Mouse (Mus musculus): ENCODE results near the gene Igsf11. TPM values are rescaled to one million over a fixed set of nuclear protein-coding genes. Genes with fewer than 3 reads are reported as not detected.

Gene Igsf11
- polyA plus RNA-seq, 1 experiment = 0.47 TPM

DNA sequence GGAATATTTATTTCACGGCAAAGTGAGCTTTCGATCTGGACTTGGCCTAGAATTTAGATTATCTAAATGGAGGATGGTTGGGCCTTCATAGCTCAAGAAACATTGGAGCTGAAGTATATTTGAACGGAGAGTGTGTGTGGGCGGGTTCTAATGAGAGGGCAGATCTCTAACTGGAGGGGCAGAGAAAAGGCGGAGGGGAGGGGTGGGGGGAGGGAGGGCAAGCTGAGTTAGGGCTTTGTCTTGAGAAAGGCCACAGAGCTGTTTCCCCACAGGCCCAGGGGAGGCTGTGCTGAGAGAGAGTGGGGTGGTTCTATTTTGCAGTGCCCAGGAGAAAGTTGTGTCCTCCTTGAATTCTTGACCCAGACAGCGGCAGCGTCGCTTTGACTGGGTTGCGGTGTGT, 11.7 kb downstream of the Igsf11 start:
- Histone ChIP-seq H3K27me3 (ENCODE audit: control insufficient read depth, insufficient read depth, insufficient read length) (no peaks in the 10 kb centered on the region), H3K4me3 (no peak overlapping the region), H3ac (ENCODE audit: control insufficient read depth, insufficient read length) (no peak overlapping the region), H3K36me3 (ENCODE audit: control insufficient read depth, insufficient read depth) (no peaks in the 10 kb centered on the region), H3K4me2 (ENCODE audit: low read depth) (no peak overlapping the region), H3K79me2 (ENCODE audit: control insufficient read depth, insufficient read depth) (no peaks in the 10 kb centered on the region)
- TF ChIP-seq POLR2AphosphoS2 (IDR thresholded peaks at IDR 0.05; ENCODE audit: insufficient read length, low read depth) = no peak
- TF ChIP-seq CEBPB (IDR thresholded peaks at IDR 0.05; ENCODE audit: insufficient read depth, poor library complexity, severe bottlenecking) = no peak
- no peak for TF ChIP-seq E2F4 (IDR thresholded peaks at IDR 0.05; ENCODE audit: insufficient read depth)
- no peak for TF ChIP-seq TCF12 (IDR thresholded peaks at IDR 0.05; ENCODE audit: insufficient read depth, poor library complexity, severe bottlenecking)
- no peak for TF ChIP-seq MYOG (IDR thresholded peaks at IDR 0.05; ENCODE audit: control insufficient read depth in 1 of 3, insufficient read depth in 1 of 3, insufficient read length in 2 of 3, low read depth in 2 of 3)
- TF ChIP-seq MAX (IDR thresholded peaks at IDR 0.05; ENCODE audit: low read depth) = no peak
- no peak for TF ChIP-seq SRF (IDR thresholded peaks at IDR 0.05; ENCODE audit: control insufficient read depth, insufficient read length, low read depth)
- TF ChIP-seq TCF3 (IDR thresholded peaks at IDR 0.05; ENCODE audit: insufficient read length, low read depth) = no peak

DNA sequence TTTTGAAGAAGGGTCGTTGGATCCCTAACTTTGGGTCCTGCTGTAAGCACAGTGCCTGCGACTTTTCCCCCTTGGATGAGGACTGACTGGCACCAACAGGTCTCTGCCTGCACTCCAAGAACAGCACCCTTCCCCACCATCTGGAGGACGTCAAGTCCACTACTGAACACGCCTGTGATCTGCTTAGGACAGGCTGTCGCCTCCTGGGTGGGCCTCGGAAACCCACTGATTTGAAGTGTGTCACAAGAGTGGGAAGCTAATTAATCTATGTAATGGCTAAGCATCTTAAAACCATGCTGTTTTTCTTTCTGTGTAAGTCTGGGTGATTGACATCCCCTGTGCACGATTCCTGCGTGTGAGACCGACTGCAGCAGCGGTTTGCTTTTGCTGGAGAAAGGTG, 13.4 kb downstream of the Igsf11 start:
- Histone ChIP-seq H3K4me2 (ENCODE audit: low read depth) (no peak overlapping the region), H3K36me3 (ENCODE audit: control insufficient read depth, insufficient read depth) (no peaks in the 10 kb centered on the region), H3K27me3 (ENCODE audit: control insufficient read depth, insufficient read depth, insufficient read length) (no peaks in the 10 kb centered on the region), H3K79me2 (ENCODE audit: control insufficient read depth, insufficient read depth) (no peaks in the 10 kb centered on the region), H3ac (ENCODE audit: control insufficient read depth, insufficient read length) (no peak overlapping the region), H3K4me3 (no peak overlapping the region)
- no peak for TF ChIP-seq SRF (IDR thresholded peaks at IDR 0.05; ENCODE audit: control insufficient read depth, insufficient read length, low read depth)
- no peak for TF ChIP-seq CEBPB (IDR thresholded peaks at IDR 0.05; ENCODE audit: insufficient read depth, poor library complexity, severe bottlenecking)
- TF ChIP-seq POLR2AphosphoS2 (IDR thresholded peaks at IDR 0.05; ENCODE audit: insufficient read length, low read depth) = no peak
- TF ChIP-seq POLR2A (IDR thresholded peaks at IDR 0.05; ENCODE audit: insufficient read length, low read depth) = no peak
- TF ChIP-seq MYOG (IDR thresholded peaks at IDR 0.05; ENCODE audit: control insufficient read depth in 1 of 3, insufficient read depth in 1 of 3, insufficient read length in 2 of 3, low read depth in 2 of 3) = no peak
- no peak for TF ChIP-seq MAX (IDR thresholded peaks at IDR 0.05; ENCODE audit: low read depth)
- no peak for TF ChIP-seq USF1 (IDR thresholded peaks at IDR 0.05; ENCODE audit: low read depth)
- TF ChIP-seq MYOD1 (IDR thresholded peaks at IDR 0.05; ENCODE audit: control insufficient read depth in 1 of 3, insufficient read length in 2 of 3, low read depth in 2 of 3) = no peak
- no peak for TF ChIP-seq E2F4 (IDR thresholded peaks at IDR 0.05; ENCODE audit: insufficient read depth)
- no peak for TF ChIP-seq REST (IDR thresholded peaks at IDR 0.05; ENCODE audit: insufficient read depth, insufficient read length)
- no peak for TF ChIP-seq TCF3 (IDR thresholded peaks at IDR 0.05; ENCODE audit: insufficient read length, low read depth)
- no peak for TF ChIP-seq TCF12 (IDR thresholded peaks at IDR 0.05; ENCODE audit: insufficient read depth, poor library complexity, severe bottlenecking)

DNA sequence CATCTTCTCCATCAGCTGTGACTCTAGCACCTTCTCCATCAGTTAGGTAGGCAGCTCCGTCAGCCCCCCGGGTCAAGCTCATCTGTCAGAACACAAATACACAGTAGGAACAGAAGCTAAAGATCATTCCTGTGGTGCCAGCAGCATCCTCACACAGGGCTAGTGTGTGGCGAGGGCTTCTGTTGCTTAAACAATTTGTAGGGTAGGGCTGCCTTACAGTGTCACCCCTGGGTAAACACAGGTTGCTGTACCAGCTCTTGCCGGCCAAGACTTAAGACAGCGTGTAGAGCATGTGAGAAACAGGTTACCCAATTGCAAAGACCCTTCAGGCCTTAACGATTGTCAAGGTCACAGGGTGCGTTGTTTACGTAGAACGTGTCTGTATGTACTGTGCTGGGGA, 15.8 kb downstream of the Igsf11 start:
- TF ChIP-seq SRF (IDR thresholded peaks at IDR 0.05; ENCODE audit: control insufficient read depth, insufficient read length, low read depth) (no peak), CEBPB (IDR thresholded peaks at IDR 0.05; ENCODE audit: insufficient read depth, poor library complexity, severe bottlenecking) (no peak), POLR2AphosphoS2 (IDR thresholded peaks at IDR 0.05; ENCODE audit: insufficient read length, low read depth) (no peak), POLR2A (IDR thresholded peaks at IDR 0.05; ENCODE audit: insufficient read length, low read depth) (no peak), REST (IDR thresholded peaks at IDR 0.05; ENCODE audit: insufficient read depth, insufficient read length) (no peak), TCF12 (IDR thresholded peaks at IDR 0.05; ENCODE audit: insufficient read depth, poor library complexity, severe bottlenecking) (no peak), TCF3 (IDR thresholded peaks at IDR 0.05; ENCODE audit: insufficient read length, low read depth) (no peak), USF1 (IDR thresholded peaks at IDR 0.05; ENCODE audit: low read depth) (no peak), MYOD1 (IDR thresholded peaks at IDR 0.05; ENCODE audit: control insufficient read depth in 1 of 3, insufficient read length in 2 of 3, low read depth in 2 of 3) (no peak), E2F4 (IDR thresholded peaks at IDR 0.05; ENCODE audit: insufficient read depth) (no peak), MAX (IDR thresholded peaks at IDR 0.05; ENCODE audit: low read depth) (no peak), MYOG (IDR thresholded peaks at IDR 0.05; ENCODE audit: control insufficient read depth in 1 of 3, insufficient read depth in 1 of 3, insufficient read length in 2 of 3, low read depth in 2 of 3) (no peak)
- Histone ChIP-seq H3K79me2 (ENCODE audit: control insufficient read depth, insufficient read depth) (no peaks in the 10 kb centered on the region), H3K36me3 (ENCODE audit: control insufficient read depth, insufficient read depth) (no peaks in the 10 kb centered on the region), H3K4me2 (ENCODE audit: low read depth) (no peak overlapping the region), H3K4me3 (no peak overlapping the region), H3ac (ENCODE audit: control insufficient read depth, insufficient read length) (no peak overlapping the region), H3K27me3 (ENCODE audit: control insufficient read depth, insufficient read depth, insufficient read length) (no peaks in the 10 kb centered on the region)

DNA sequence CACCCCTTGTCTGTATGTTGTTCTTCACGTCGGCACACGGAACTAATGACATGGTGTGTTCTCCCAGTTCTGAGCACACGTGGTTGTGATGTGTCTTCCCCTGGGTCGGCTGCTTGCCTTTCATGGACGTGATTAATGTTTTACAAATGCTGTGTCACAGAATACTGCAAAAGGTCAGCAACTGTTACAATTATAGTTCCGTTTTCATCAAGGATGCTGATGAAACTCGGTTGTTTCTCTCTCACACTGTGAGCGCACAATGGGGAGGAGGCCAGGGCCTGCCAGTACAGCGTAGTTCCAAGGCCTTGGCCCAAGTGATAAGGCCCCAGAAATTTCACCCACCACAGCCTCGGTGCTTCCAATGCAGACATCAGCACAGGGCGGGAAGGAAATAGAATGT, 17.0 kb downstream of the Igsf11 start:
- no peaks in the 10 kb centered on the region for H3K79me2 ChIP-seq (ENCODE audit: control insufficient read depth, insufficient read depth)
- H3ac ChIP-seq (ENCODE audit: control insufficient read depth, insufficient read length) = no peak overlapping the region
- H3K27me3 ChIP-seq (ENCODE audit: control insufficient read depth, insufficient read depth, insufficient read length) = no peaks in the 10 kb centered on the region
- no peak overlapping the region for H3K4me3 ChIP-seq
- TF ChIP-seq POLR2A (IDR thresholded peaks at IDR 0.05; ENCODE audit: insufficient read length, low read depth) = no peak
- TF ChIP-seq MYOD1 (IDR thresholded peaks at IDR 0.05; ENCODE audit: control insufficient read depth in 1 of 3, insufficient read length in 2 of 3, low read depth in 2 of 3) = no peak
- TF ChIP-seq MAX (IDR thresholded peaks at IDR 0.05; ENCODE audit: low read depth) = no peak
- no peaks in the 10 kb centered on the region for H3K36me3 ChIP-seq (ENCODE audit: control insufficient read depth, insufficient read depth)
- H3K4me2 ChIP-seq (ENCODE audit: low read depth) = peak overlapping the region; percentile 7

DNA sequence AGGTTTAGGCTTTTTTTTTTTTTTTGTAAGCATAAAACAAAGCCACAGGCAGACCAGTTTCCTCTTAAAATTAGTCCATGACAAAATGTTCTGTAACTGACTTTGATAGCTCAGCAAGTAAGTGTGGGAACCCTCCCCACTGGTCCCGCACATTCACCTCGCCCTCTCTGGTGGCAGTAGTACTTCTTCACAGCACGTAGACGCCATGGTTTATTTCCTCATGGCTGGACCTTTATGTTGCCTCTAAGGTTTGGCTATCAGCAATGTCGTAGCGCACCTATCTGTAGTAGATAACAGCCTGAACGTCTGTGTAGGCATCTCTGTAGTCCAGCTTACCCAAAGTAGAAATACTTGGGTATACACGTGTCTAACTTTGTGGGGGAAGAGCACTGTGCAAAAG, 17.6 kb downstream of the Igsf11 start:
- H3K4me3 ChIP-seq = no peak overlapping the region
- H3K79me2 ChIP-seq (ENCODE audit: control insufficient read depth, insufficient read depth) = no peaks in the 10 kb centered on the region
- TF ChIP-seq SRF (IDR thresholded peaks at IDR 0.05; ENCODE audit: control insufficient read depth, insufficient read length, low read depth) (no peak), TCF3 (IDR thresholded peaks at IDR 0.05; ENCODE audit: insufficient read length, low read depth) (no peak), USF1 (IDR thresholded peaks at IDR 0.05; ENCODE audit: low read depth) (no peak), E2F4 (IDR thresholded peaks at IDR 0.05; ENCODE audit: insufficient read depth) (no peak), TCF12 (IDR thresholded peaks at IDR 0.05; ENCODE audit: insufficient read depth, poor library complexity, severe bottlenecking) (no peak), POLR2A (IDR thresholded peaks at IDR 0.05; ENCODE audit: insufficient read length, low read depth) (no peak), MYOG (IDR thresholded peaks at IDR 0.05; ENCODE audit: control insufficient read depth in 1 of 3, insufficient read depth in 1 of 3, insufficient read length in 2 of 3, low read depth in 2 of 3) (no peak)
- H3K36me3 ChIP-seq (ENCODE audit: control insufficient read depth, insufficient read depth) = no peaks in the 10 kb centered on the region
- no peak overlapping the region for H3ac ChIP-seq (ENCODE audit: control insufficient read depth, insufficient read length)
- H3K27me3 ChIP-seq (ENCODE audit: control insufficient read depth, insufficient read depth, insufficient read length) = no peaks in the 10 kb centered on the region
- H3K4me2 ChIP-seq (ENCODE audit: low read depth) = no peak overlapping the region
